Mouse (Mus musculus) right cerebral cortex, adult 18-20 months (tissue): ENCODE data around the gene Rpl34.

Experiments used
- DNase-seq: peaks from one replicate; pipeline ENCODE4 v3.0.0; 2022; ENCODE audit warnings: mixed read lengths

Rpl34 gene

GRCm38 (mm10) chr3:130730189-130730653 is at the start of gene Rpl34:
Gene Rpl34 (minus strand): TSS chr3:130730398.
- peak; percentile 96 for DNase-seq

GRCm38 (mm10) chr3:130768172-130768571 is 38.0 kb upstream of the Rpl34 start:
- no peak for DNase-seq

- DNase-seq = no peak
Observed at GRCm38 (mm10) chr3:130764091-130764490, 33.9 kb upstream of the Rpl34 start.

GRCm38 (mm10) chr3:130760711-130761435 is 30.7 kb upstream of the Rpl34 start:
- peak; percentile 43 for DNase-seq

GRCm38 (mm10) chr3:130758157-130758841 is 28.1 kb upstream of the Rpl34 start:
- DNase-seq = no peak

- DNase-seq = no peak
Observed at GRCm38 (mm10) chr3:130757117-130757852, 27.1 kb upstream of the Rpl34 start.

GRCm38 (mm10) chr3:130749206-130749605 is 19.0 kb upstream of the Rpl34 start:
- DNase-seq = no peak

- DNase-seq = no peak
Observed at GRCm38 (mm10) chr3:130746673-130747619, 16.7 kb upstream of the Rpl34 start.

GRCm38 (mm10) chr3:130737652-130738361 is 7.6 kb upstream of the Rpl34 start:
- DNase-seq = no peak

- no peak for DNase-seq
Observed at GRCm38 (mm10) chr3:130736758-130737157, 6.6 kb upstream of the Rpl34 start.

GRCm38 (mm10) chr3:130729472-130730188 is 568 bp downstream of the Rpl34 start:
- DNase-seq = no peak

GRCm38 (mm10) chr3:130727676-130728075 is 2.5 kb downstream of the Rpl34 start:
- DNase-seq = no peak

GRCm38 (mm10) chr3:130727036-130727435 is 3.2 kb downstream of the Rpl34 start:
- DNase-seq = no peak

GRCm38 (mm10) chr3:130725718-130726117 is 4.5 kb downstream of the Rpl34 start:
- no peak for DNase-seq

GRCm38 (mm10) chr3:130722733-130723478 is 7.3 kb downstream of the Rpl34 start:
- no peak for DNase-seq

GRCm38 (mm10) chr3:130720225-130720624 is 10.0 kb downstream of the Rpl34 start:
- no peak for DNase-seq

- DNase-seq = no peak
Observed at GRCm38 (mm10) chr3:130718871-130719270, 11.3 kb downstream of the Rpl34 start.

- no peak for DNase-seq
Observed at GRCm38 (mm10) chr3:130716555-130716954, 13.6 kb downstream of the Rpl34 start.

- peak; percentile 75 for DNase-seq
Observed at GRCm38 (mm10) chr3:130714775-130715568, 15.2 kb downstream of the Rpl34 start.
